Mouse (Mus musculus) brain, embryonic 14.5 days (tissue): ENCODE measurements around the gene Drd2. TPM values are rescaled to one million over a fixed set of nuclear protein-coding genes. Genes with fewer than 3 reads are reported as not detected.

Source experiments
- DNase-seq: peaks from one replicate; pipeline ENCODE4 v3.0.0-alpha.2; 2011; ENCODE audit warnings: low read depth
- CTCF ChIP-seq: fragments of 200-500 bp; IDR thresholded peaks from 2 replicates; pipeline ENCODE4 v1.5.1; 2012; ENCODE audit warnings: inconsistent platforms, mild to moderate bottlenecking, moderate library complexity, borderline replicate concordance; ENCODE audit not compliant: insufficient read depth, insufficient read length; ENCODE audit errors: extremely low read depth
- POLR2A ChIP-seq: fragments of 200-500 bp; IDR thresholded peaks from 2 replicates; pipeline ENCODE4 v1.6.1; 2012; ENCODE audit warnings: mild to moderate bottlenecking, inconsistent platforms, borderline replicate concordance; ENCODE audit not compliant: poor library complexity, insufficient read depth, insufficient read length, severe bottlenecking; ENCODE audit errors: extremely low read depth
- polyA plus RNA-seq: library from polyadenylated mRNA; depleted of rRNA; stranded (reverse); fragments of >200 nt; gene quantifications from 2 replicates; pipeline ENCODE4 v1.2.3, GENCODE M21; 2012; rRNA removed

Gene Drd2
- 5.7 and 8.2 TPM in 2 replicates for polyA plus RNA-seq

DNA sequence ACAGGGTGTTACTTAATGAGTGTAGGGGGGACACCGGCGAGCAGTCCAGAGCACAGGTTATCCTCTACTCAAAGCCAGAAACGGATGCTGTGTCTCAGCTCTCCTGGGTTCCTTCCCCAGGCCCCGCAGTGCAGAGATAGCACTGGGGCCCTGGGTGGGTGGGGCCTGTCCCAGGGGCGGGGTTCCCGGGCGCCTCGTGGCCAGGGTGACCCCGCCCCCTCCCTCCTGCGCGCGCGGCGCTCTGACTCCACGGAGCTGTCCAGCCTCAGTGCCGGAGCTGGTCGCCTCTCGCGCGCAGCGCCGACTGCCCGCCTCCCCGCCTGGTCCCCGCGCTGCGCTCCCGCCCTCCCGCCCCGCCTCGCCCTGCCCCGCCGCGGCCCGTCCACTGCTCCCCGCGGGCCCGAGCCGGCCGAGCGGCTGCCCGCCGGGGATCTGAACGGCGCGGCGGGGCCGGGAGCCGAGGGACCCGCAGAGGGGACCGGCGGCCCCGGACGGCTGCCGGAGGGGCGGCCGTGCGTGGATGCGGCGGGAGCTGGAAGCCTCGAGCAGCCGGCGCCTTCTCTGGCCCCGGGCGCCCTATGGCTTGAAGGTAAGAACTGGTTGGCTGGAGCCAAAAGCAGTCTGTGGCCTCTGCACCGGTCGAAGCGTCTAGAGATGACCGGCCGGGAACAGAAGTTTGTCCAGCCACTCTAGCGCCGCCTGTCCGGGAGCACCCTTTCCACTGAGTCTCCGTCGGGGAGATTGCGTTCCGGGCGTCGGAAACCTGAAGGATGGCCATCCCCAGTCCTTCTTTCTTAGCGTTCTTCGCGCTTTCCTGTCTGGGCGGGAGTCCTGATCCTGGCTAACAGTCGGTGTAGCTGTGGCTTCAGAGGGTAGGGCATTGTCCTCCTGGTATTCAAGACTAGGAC is at the start of gene Drd2:
Drd2 (plus strand) TSS at position 492 of the 908 bp plus-strand sequence.
- TF ChIP-seq CTCF: no peak
- no peak for TF ChIP-seq POLR2A
- peak; percentile 61 for DNase-seq

GRCm38 (mm10) chr9:49295101-49295500 is 45.3 kb upstream of the Drd2 start:
- peak; percentile 35 for DNase-seq
- TF ChIP-seq POLR2A (no peak), CTCF (no peak)

GRCm38 (mm10) chr9:49307576-49307975 is 32.9 kb upstream of the Drd2 start:
- TF ChIP-seq CTCF: no peak
- no peak for TF ChIP-seq POLR2A

GRCm38 (mm10) chr9:49310821-49311220 is 29.6 kb upstream of the Drd2 start:
- DNase-seq: peak; percentile 30
- TF ChIP-seq POLR2A (no peak), CTCF (no peak)

More at GRCm38 (mm10) chr9:49307576-49307975, 32.9 kb upstream of the Drd2 start:
- DNase-seq: no peak

GRCm38 (mm10) chr9:49318638-49319037 is 21.8 kb upstream of the Drd2 start:
- TF ChIP-seq CTCF (no peak), POLR2A (no peak)
- peak; percentile 5 for DNase-seq

- DNase-seq: peak; percentile 66
- TF ChIP-seq CTCF (no peak), POLR2A (no peak)
Measured at GRCm38 (mm10) chr9:49341044-49341365, 578 bp downstream of the Drd2 start.

DNA sequence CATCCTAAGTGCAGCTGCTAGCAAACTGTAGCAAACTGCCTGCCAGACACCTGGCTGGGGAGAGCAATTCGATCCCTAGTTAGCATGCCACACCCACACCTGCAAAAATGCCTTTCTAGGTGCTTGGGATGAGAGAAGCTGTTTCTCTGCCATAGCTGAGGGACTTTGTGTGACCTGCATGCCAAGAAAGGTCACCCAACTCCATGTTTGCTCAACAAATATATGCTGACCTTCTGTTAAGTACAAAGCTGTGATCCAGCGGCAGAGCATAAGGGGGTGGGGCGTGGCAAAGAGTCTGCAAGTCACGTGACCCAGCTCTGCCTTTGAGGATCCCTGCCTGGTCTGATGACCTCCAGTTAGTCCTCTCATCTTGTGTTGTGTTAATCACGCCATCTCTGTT is 25.3 kb downstream of the Drd2 start:
- no peak for DNase-seq
- TF ChIP-seq POLR2A (no peak), CTCF (no peak)

DNA sequence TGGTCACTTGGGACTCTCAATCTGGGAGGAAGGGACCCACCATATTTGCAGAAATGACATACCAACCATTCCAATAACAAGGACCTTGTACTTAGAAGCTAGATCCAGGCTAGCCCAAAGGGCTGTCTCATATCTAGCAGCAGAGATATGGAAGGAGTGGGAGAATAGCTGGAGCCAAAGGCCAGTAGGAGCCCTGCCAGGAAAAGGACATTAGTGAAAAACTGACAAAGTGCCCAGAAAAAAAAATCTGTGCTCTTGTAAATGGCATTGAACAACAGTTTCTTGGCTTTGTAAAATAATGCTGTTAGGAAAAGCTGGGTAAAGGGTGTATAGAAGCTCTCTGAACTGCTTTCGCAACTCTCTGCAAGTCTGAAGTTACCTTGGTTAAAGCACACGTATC is 33.5 kb downstream of the Drd2 start:
- no peak for DNase-seq
- no peak for TF ChIP-seq POLR2A
- no peak for TF ChIP-seq CTCF

DNA sequence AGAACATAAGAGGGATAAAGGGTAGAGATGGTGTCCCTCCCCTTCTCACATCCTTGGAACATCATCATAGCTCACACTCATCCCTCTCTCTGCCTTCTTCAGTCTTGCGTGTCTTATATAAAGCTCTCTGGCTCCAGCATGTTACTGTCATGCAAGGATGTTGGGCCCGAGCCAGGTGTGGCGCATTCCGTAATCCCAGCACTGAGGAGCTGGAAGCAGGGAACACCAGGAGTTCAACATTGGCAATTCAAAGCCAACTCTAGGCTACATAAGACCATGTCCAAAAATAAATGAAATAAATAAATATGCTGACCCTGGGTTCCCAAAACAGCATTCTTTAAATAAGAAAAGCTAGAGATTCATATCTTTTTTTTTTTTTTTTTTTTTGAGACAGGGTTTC is 39.5 kb downstream of the Drd2 start:
- TF ChIP-seq POLR2A (no peak), CTCF (no peak)
- no peak for DNase-seq

DNA sequence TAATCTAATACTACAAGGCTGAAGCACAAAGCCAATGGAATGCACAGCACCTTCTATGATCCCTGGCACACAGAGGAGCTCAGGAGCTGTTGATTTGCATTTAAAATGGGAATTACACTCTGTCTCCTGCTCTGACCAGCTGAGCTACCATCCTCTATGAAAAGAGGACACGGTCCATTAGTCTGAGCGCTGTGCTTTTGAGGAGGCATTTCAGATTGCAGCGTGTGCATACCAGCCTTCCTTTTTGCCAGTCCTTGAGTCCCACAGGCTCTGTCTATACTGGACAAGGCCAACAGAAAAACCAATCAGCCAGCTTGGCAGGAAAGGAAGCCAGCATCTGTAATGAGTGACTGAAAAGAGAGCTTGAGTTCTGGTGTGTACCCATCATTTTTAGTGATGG is 43.6 kb downstream of the Drd2 start:
- TF ChIP-seq CTCF (no peak), POLR2A (no peak)
- peak; percentile 63 for DNase-seq

DNA sequence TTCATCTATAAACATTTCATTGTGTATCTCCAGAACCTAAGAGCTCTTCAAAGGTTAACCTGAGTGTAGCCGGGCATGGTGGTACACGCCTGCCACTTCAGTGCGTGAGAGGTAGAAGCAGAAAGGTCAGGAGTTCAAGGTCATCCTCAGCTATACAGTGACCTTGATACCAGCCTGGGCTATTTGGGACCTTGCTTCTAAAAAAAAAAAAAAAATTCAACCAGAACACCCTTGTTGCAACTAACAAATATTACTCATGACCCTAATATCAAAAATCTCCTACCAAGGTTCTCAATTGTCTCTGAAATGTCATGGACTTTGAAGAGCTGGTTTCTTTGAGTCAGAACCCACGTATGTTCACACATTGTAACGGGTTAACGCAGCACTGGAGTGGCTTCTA is 44.4 kb downstream of the Drd2 start:
- TF ChIP-seq POLR2A (no peak), CTCF (no peak)
- DNase-seq: no peak

- TF ChIP-seq CTCF (no peak), POLR2A (no peak)
- no peak for DNase-seq
Measured at GRCm38 (mm10) chr9:49385301-49385700, 44.9 kb downstream of the Drd2 start.
